Mouse (Mus musculus) layer of hippocampus, adult 18-20 months (tissue): ENCODE results near the gene Wdhd1. TPM values are rescaled to one million over a fixed set of nuclear protein-coding genes. Genes with fewer than 3 reads are reported as not detected.

Experiments used
- total RNA-seq, 2 experiments: library from RNA; stranded (reverse); gene quantifications; 2 replicates each; pipeline ENCODE4 v1.2.3; 2021

Gene Wdhd1
- total RNA-seq, 2 experiments from 2014 or later, result 4.9 to 5.0 TPM

Other genes with a start within 250 kb of the Wdhd1 start
- gene Gch1, start 87.4 kb downstream of the Wdhd1 start, total RNA-seq, result 1 to 10 TPM; 1.6 to 2.0 TPM
- 10 to 100 TPM; 11.7 to 13.2 TPM for gene Socs4, start 74 bp upstream of the Wdhd1 start, total RNA-seq
- 10 to 100 TPM; 49.9 to 59.5 TPM for gene Mapk1ip1l, start 21.4 kb upstream of the Wdhd1 start, total RNA-seq
- 1 to 10 TPM in 1 of 2 experiments, not detected in 1; 1.1 TPM for gene Lgals3, start 90.9 kb upstream of the Wdhd1 start, total RNA-seq
- under 1 TPM in 1 of 2 experiments, not detected in 1; 0.25 TPM for gene Dlgap5, start 141.6 kb upstream of the Wdhd1 start, total RNA-seq
- 10 to 100 TPM; 88.5 to 91.4 TPM for gene Fbxo34, start 173.6 kb upstream of the Wdhd1 start, total RNA-seq